Mouse (Mus musculus) right cerebral cortex, adult 2 months (tissue): ENCODE results near the gene Kcng1.

Source experiments
- DNase-seq, 2 experiments: peaks; one replicate each; pipeline ENCODE4 v3.0.0; 2021 to 2022; ENCODE audit warnings: low spot score in 2 of 2

The Kcng1 gene

GRCm38 (mm10) chr2:168260124-168260523 lies 21.4 kb downstream of the Kcng1 start:
- no peak for DNase-seq

GRCm38 (mm10) chr2:168259046-168259445 lies 22.5 kb downstream of the Kcng1 start:
- no peak for DNase-seq

GRCm38 (mm10) chr2:168257188-168257587 lies 24.3 kb downstream of the Kcng1 start:
- DNase-seq, result no peak

- DNase-seq, result no peak
Observed at GRCm38 (mm10) chr2:168256506-168256905, 25.0 kb downstream of the Kcng1 start.

- peak; percentile 40 to 49 for DNase-seq
Observed at GRCm38 (mm10) chr2:168253822-168254221, 27.7 kb downstream of the Kcng1 start.

GRCm38 (mm10) chr2:168252639-168253292 lies 28.8 kb downstream of the Kcng1 start:
- DNase-seq, result no peak

- peak; percentile 93 to 96 for DNase-seq
Observed at GRCm38 (mm10) chr2:168250270-168250669, 31.3 kb downstream of the Kcng1 start.

- no peak for DNase-seq
Observed at GRCm38 (mm10) chr2:168248856-168249245, 32.7 kb downstream of the Kcng1 start.

GRCm38 (mm10) chr2:168248167-168248855 lies 33.2 kb downstream of the Kcng1 start:
- DNase-seq, result no peak

- DNase-seq, result no peak
Observed at GRCm38 (mm10) chr2:168245571-168245970, 36.0 kb downstream of the Kcng1 start.

- no peak for DNase-seq
Observed at GRCm38 (mm10) chr2:168243278-168243677, 38.3 kb downstream of the Kcng1 start.

- no peak for DNase-seq
Observed at GRCm38 (mm10) chr2:168242841-168243240, 38.7 kb downstream of the Kcng1 start.

- DNase-seq, result no peak
Observed at GRCm38 (mm10) chr2:168238335-168238734, 43.2 kb downstream of the Kcng1 start.

- no peak for DNase-seq
Observed at GRCm38 (mm10) chr2:168233286-168233685, 48.2 kb downstream of the Kcng1 start.

GRCm38 (mm10) chr2:168231471-168231829 lies 50.1 kb downstream of the Kcng1 start:
- no peak for DNase-seq

GRCm38 (mm10) chr2:168230773-168231470 lies 50.6 kb downstream of the Kcng1 start:
- peak; percentile 31 to 42 for DNase-seq

- DNase-seq, result peak; percentile 84 to 92
Observed at GRCm38 (mm10) chr2:168230026-168230728, 51.4 kb downstream of the Kcng1 start, which contains the start of the genes Gm20716, Dpm1 and Mocs3. Gene Gm20716 (minus strand): TSS chr2:168230364. Gene Dpm1 (minus strand): TSS chr2:168230591. Gene Mocs3 (plus strand): TSS chr2:168230622.

- DNase-seq, result peak; percentile 35 to 63
Observed at GRCm38 (mm10) chr2:168229116-168230025, 52.2 kb downstream of the Kcng1 start.

- no peak for DNase-seq
Observed at GRCm38 (mm10) chr2:168223326-168223725, 58.2 kb downstream of the Kcng1 start.

- no peak for DNase-seq
Observed at GRCm38 (mm10) chr2:168213788-168214397, 67.6 kb downstream of the Kcng1 start.
